Comparison of ENCODE assay signal across 9 mouse cellular contexts in genomic region chr15:81989371-81990062, GRCm38 (mm10). TPM values are rescaled to one million over a fixed set of nuclear protein-coding genes. Genes with fewer than 3 reads are reported as not detected.
DNase-seq lines count a peak whose midpoint lies in the region; ATAC-seq lines count a peak whose summit lies in the region.
"Had no signal": no experiment of that assay in that cellular context is flagged by ENCODE, and none has a peak within 500 bp of the region (broad histone marks: within the 10 kb centered on the region; RNA-seq: fewer than 3 reads in every experiment).

No protein-coding gene starts in this region.

- peaks cover 19% of the 10 kb centered on the region for H3K36me3 ChIP-seq in forebrain, embryonic 10.5 days (replicated peaks)
- peaks cover 6% of the 10 kb centered on the region; the same call in 1 of the 2 replicates for H3K36me3 ChIP-seq in heart, embryonic 15.5 days
- peaks cover 16% of the 10 kb centered on the region for H3K36me3 ChIP-seq in liver, embryonic 12.5 days
- peaks cover 5% of the 10 kb centered on the region; the same call in 1 of the 2 replicates for H3K36me3 ChIP-seq in stomach, embryonic 14.5 days (ENCODE audit: control insufficient read depth, insufficient read depth, low read length)

- peaks cover 5% of the 10 kb centered on the region for H3K4me1 ChIP-seq in brown adipose tissue, adult 24 weeks (ENCODE audit: control insufficient read depth, insufficient read depth, insufficient read length, low read length)
- H3K4me1 ChIP-seq in forebrain, embryonic 10.5 days, result peaks cover 21% of the 10 kb centered on the region
- H3K4me1 ChIP-seq in heart, embryonic 15.5 days (replicated peaks), result peaks cover 24% of the 10 kb centered on the region
- peaks cover 43% of the 10 kb centered on the region for H3K4me1 ChIP-seq in liver, embryonic 12.5 days
- no peaks in the 10 kb centered on the region for H3K4me1 ChIP-seq in stomach, embryonic 14.5 days (ENCODE audit: control insufficient read depth, insufficient read depth, low read length)
- H3K4me1 ChIP-seq: embryonic facial prominence, embryonic 12.5 days had no signal

- H3K9ac ChIP-seq in heart, embryonic 15.5 days, result no peak overlapping the region
- H3K9ac ChIP-seq in liver, embryonic 12.5 days, result peak overlapping the region; percentile 56; the same call in 1 of the 2 replicates
- no peak overlapping the region for H3K9ac ChIP-seq in stomach, embryonic 14.5 days (replicated peaks; ENCODE audit: low read depth, low read length)
- H3K9ac ChIP-seq: embryonic facial prominence, embryonic 12.5 days had no signal

- 47% methylated on average over 11 of the region's 11 CpGs for WGBS in forebrain, embryonic 10.5 days
- 33% methylated on average over 11 of the region's 11 CpGs for WGBS in heart, embryonic 15.5 days
- WGBS in liver, embryonic 12.5 days (ENCODE audit: insufficient replicate concordance), result 48% methylated on average over 11 of the region's 11 CpGs
- WGBS in stomach, embryonic 14.5 days, result 41% methylated on average over 11 of the region's 11 CpGs

- ATAC-seq in heart, embryonic 15.5 days (replicated peaks; ENCODE audit: insufficient number of reproducible peaks, insufficient read depth, low FRiP score, low read depth), result peak; percentile 74
- ATAC-seq in liver, embryonic 12.5 days, result peak; percentile 30; the same call in 1 of the 2 replicates
- ATAC-seq in stomach, embryonic 14.5 days (ENCODE audit: insufficient number of reproducible peaks, insufficient read depth, low FRiP score, low read depth), result peak; percentile 59; the same call in 1 of the 2 replicates

- peak overlapping the region; percentile 92 for H3K27ac ChIP-seq in brown adipose tissue, adult 24 weeks (replicated peaks; ENCODE audit: low read depth, low read length)
- H3K27ac ChIP-seq in forebrain, embryonic 10.5 days, result peak overlapping the region; percentile 75
- peak overlapping the region; percentile 32; the same call in 1 of the 2 replicates for H3K27ac ChIP-seq in heart, embryonic 15.5 days
- H3K27ac ChIP-seq in liver, embryonic 12.5 days, result peak overlapping the region; percentile 76; the same call in 1 of the 2 replicates
- H3K27ac ChIP-seq in stomach, embryonic 14.5 days (ENCODE audit: low read length), result no peak overlapping the region
- H3K27ac ChIP-seq: embryonic facial prominence, embryonic 12.5 days had no signal

- no peaks in the 10 kb centered on the region for H3K9me3 ChIP-seq in forebrain, embryonic 10.5 days
- H3K9me3 ChIP-seq in heart, embryonic 15.5 days (replicated peaks), result no peaks in the 10 kb centered on the region
- no peaks in the 10 kb centered on the region for H3K9me3 ChIP-seq in liver, embryonic 12.5 days (replicated peaks)
- H3K9me3 ChIP-seq in stomach, embryonic 14.5 days (ENCODE audit: control insufficient read depth, low read depth, low read length), result no peaks in the 10 kb centered on the region
- H3K9me3 ChIP-seq: embryonic facial prominence, embryonic 12.5 days had no signal

- peak overlapping the region; percentile 72 for H3K4me3 ChIP-seq in brown adipose tissue, adult 24 weeks (ENCODE audit: insufficient read depth, low read depth, low read length)
- H3K4me3 ChIP-seq in forebrain, embryonic 10.5 days, result no peak overlapping the region
- no peak overlapping the region for H3K4me3 ChIP-seq in heart, embryonic 15.5 days
- no peak overlapping the region for H3K4me3 ChIP-seq in liver, embryonic 12.5 days
- H3K4me3 ChIP-seq in stomach, embryonic 14.5 days (ENCODE audit: low read depth, low read length), result no peak overlapping the region
- H3K4me3 ChIP-seq: embryonic facial prominence, embryonic 12.5 days had no signal

- peak overlapping the region; percentile 21 for H3K4me2 ChIP-seq in heart, embryonic 15.5 days
- peak overlapping the region; percentile 62 for H3K4me2 ChIP-seq in liver, embryonic 12.5 days
- no peak overlapping the region for H3K4me2 ChIP-seq in stomach, embryonic 14.5 days (replicated peaks; ENCODE audit: low read depth, low read length)
- H3K4me2 ChIP-seq: embryonic facial prominence, embryonic 12.5 days had no signal

- H3K27me3 ChIP-seq in forebrain, embryonic 10.5 days (ENCODE audit: poor library complexity, severe bottlenecking), result no peaks in the 10 kb centered on the region
- no peaks in the 10 kb centered on the region for H3K27me3 ChIP-seq in heart, embryonic 15.5 days
- no peaks in the 10 kb centered on the region for H3K27me3 ChIP-seq in liver, embryonic 12.5 days (replicated peaks)
- no peaks in the 10 kb centered on the region for H3K27me3 ChIP-seq in stomach, embryonic 14.5 days (ENCODE audit: control insufficient read depth, insufficient read depth, low read length)
- H3K27me3 ChIP-seq: embryonic facial prominence, embryonic 12.5 days had no signal

- DNase-seq in CD4-positive helper T cell, adult 2 months (ENCODE audit: low read depth, low spot score), result peak; percentile 68
- DNase-seq in forebrain, embryonic 10.5 days (ENCODE audit: extremely low spot score, low spot score), result peak; percentile 85
- DNase-seq in kidney, postnatal 14 days, result peak; percentile 92
- DNase-seq in natural killer cell, adult 2 months (ENCODE audit: low spot score in 2 of 2), result peak; percentile 43 to 64

RNA-seq across cellular contexts. Expression of gene Xrcc6, which starts 1.9 kb away (rescaled TPM):
- polyA plus RNA-seq in brown adipose tissue, adult 24 weeks (2012; ENCODE audit: insufficient read depth, insufficient read length, missing spikeins), result 119 and 145 TPM in 2 replicates
- 90.8 and 94.9 TPM in 2 replicates for polyA plus RNA-seq in forebrain, embryonic 10.5 days (2016; fragmentation: Nextera tagmentation; extraction: Ambion mirVana)
- polyA plus RNA-seq in heart, embryonic 15.5 days (2015; fragmentation: Nextera tagmentation; extraction: Ambion mirVana), result 58.2 and 85.4 TPM in 2 replicates
- polyA plus RNA-seq in liver, embryonic 12.5 days (2016; fragmentation: Nextera tagmentation; extraction: Ambion mirVana), result 94.9 and 98.7 TPM in 2 replicates
- polyA plus RNA-seq in stomach, embryonic 14.5 days (2014; fragmentation: Nextera tagmentation; extraction: Ambion mirVana), result 75.4 and 90.0 TPM in 2 replicates

RNA-seq across cellular contexts. Expression of gene 1700029P11Rik, which starts 9.2 kb away (rescaled TPM):
- not detected in 2 replicates for polyA plus RNA-seq in brown adipose tissue, adult 24 weeks (2012; ENCODE audit: insufficient read depth, insufficient read length, missing spikeins)
- polyA plus RNA-seq in forebrain, embryonic 10.5 days (2016; fragmentation: Nextera tagmentation; extraction: Ambion mirVana), result not detected in 2 replicates
- not detected in 2 replicates for polyA plus RNA-seq in heart, embryonic 15.5 days (2015; fragmentation: Nextera tagmentation; extraction: Ambion mirVana)
- not detected in 2 replicates for polyA plus RNA-seq in liver, embryonic 12.5 days (2016; fragmentation: Nextera tagmentation; extraction: Ambion mirVana)
- polyA plus RNA-seq in stomach, embryonic 14.5 days (2014; fragmentation: Nextera tagmentation; extraction: Ambion mirVana), result not detected in 2 replicates
- polyA plus RNA-seq: embryonic facial prominence, embryonic 12.5 days had no signal

RNA-seq across cellular contexts. Expression of gene Pmm1, which starts 28.8 kb away (rescaled TPM):
- 86.8 and 130 TPM in 2 replicates for polyA plus RNA-seq in brown adipose tissue, adult 24 weeks (2012; ENCODE audit: insufficient read depth, insufficient read length, missing spikeins)
- 37.1 and 39.3 TPM in 2 replicates for polyA plus RNA-seq in forebrain, embryonic 10.5 days (2016; fragmentation: Nextera tagmentation; extraction: Ambion mirVana)
- polyA plus RNA-seq in heart, embryonic 15.5 days (2015; fragmentation: Nextera tagmentation; extraction: Ambion mirVana), result 18.1 and 27.9 TPM in 2 replicates
- 24.6 and 28.0 TPM in 2 replicates for polyA plus RNA-seq in liver, embryonic 12.5 days (2016; fragmentation: Nextera tagmentation; extraction: Ambion mirVana)
- 29.9 and 37.2 TPM in 2 replicates for polyA plus RNA-seq in stomach, embryonic 14.5 days (2014; fragmentation: Nextera tagmentation; extraction: Ambion mirVana)

RNA-seq across cellular contexts. Expression of gene Desi1, which starts 44.1 kb away (rescaled TPM):
- 5.1 and 9.2 TPM in 2 replicates for polyA plus RNA-seq in brown adipose tissue, adult 24 weeks (2012; ENCODE audit: insufficient read depth, insufficient read length, missing spikeins)
- polyA plus RNA-seq in forebrain, embryonic 10.5 days (2016; fragmentation: Nextera tagmentation; extraction: Ambion mirVana), result 35.2 and 36.5 TPM in 2 replicates
- 16.8 and 26.9 TPM in 2 replicates for polyA plus RNA-seq in heart, embryonic 15.5 days (2015; fragmentation: Nextera tagmentation; extraction: Ambion mirVana)
- polyA plus RNA-seq in liver, embryonic 12.5 days (2016; fragmentation: Nextera tagmentation; extraction: Ambion mirVana), result 19.6 and 21.8 TPM in 2 replicates
- polyA plus RNA-seq in stomach, embryonic 14.5 days (2014; fragmentation: Nextera tagmentation; extraction: Ambion mirVana), result 24.2 and 26.3 TPM in 2 replicates

RNA-seq across cellular contexts. Expression of gene Csdc2, which starts 53.0 kb away (rescaled TPM):
- polyA plus RNA-seq in brown adipose tissue, adult 24 weeks (2012; ENCODE audit: insufficient read depth, insufficient read length, missing spikeins), result not detected in 2 replicates
- 9.2 and 10.7 TPM in 2 replicates for polyA plus RNA-seq in forebrain, embryonic 10.5 days (2016; fragmentation: Nextera tagmentation; extraction: Ambion mirVana)
- polyA plus RNA-seq in heart, embryonic 15.5 days (2015; fragmentation: Nextera tagmentation; extraction: Ambion mirVana), result 5.7 and 9.6 TPM in 2 replicates
- polyA plus RNA-seq in liver, embryonic 12.5 days (2016; fragmentation: Nextera tagmentation; extraction: Ambion mirVana), result 1.8 and 2.5 TPM in 2 replicates
- polyA plus RNA-seq in stomach, embryonic 14.5 days (2014; fragmentation: Nextera tagmentation; extraction: Ambion mirVana), result 15.7 and 18.3 TPM in 2 replicates
